Mouse (Mus musculus): Measurements from ENCODE around the gene Ncam2.
"Not testable (repeated sequence)": the region's sequence is repeated elsewhere in the genome, so short reads cannot be mapped to it uniquely, and the experiment has no call there.

Gene Ncam2

DNA sequence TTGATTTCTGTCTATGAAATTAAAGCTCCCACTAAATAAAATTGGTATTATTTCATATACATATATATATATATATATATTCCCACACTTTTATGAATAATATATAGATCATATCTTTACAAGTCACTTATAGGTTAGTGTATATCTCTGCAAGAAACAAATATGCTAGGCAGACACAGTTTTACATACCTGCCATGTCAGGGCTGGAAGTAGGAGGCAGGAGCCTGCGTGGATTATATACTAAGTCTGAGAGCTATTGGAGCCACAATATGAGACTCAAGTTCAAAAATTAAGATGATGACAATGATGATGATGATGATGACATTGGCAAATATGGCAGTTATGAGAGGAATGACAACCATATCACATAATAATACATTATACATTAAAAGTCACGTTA, 85.4 kb downstream of the Ncam2 start:
- DNase-seq (ENCODE audit: low read depth, low spot score): no peak

GRCm38 (mm10) chr16:81303806-81304205, 103.3 kb downstream of the Ncam2 start:
- DNase-seq (ENCODE audit: low read depth, low spot score): no peak

DNA sequence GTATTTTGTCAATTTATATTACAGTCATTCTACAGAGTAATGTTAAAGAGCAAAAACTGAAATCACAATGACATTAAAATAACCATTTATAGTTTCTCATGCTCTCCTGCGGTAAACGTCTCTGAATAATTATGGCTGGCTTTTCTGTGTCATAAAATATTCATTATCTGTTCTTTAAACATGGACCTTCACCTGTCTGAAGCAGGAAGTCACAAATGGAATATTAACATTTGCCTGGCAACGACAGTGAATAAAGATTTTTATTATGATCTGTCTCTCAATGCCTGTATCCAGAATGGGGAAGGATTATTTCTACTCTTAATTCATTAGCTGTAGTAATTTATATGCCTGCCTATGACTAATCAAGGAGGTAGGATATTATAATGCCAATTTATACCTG, 108.7 kb downstream of the Ncam2 start:
- DNase-seq (ENCODE audit: low read depth, low spot score): no peak

DNA sequence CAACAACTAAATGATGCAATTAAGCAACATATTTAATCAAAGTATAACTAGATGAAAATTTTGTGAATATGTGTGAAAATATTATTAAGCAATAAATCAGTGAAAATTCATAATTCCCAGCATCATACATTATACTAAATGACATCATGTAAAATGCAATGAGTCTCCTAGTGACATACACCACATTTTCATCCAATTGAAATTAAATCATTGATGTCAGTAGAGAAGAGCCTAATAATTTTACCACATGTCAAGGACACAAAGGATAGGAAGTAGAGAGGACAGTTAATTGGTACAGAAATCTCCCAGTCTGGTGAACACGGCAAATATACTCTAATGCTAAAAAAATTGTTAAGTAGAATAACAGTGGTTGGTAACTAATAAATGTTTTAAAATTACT, 118.5 kb downstream of the Ncam2 start:
- no peak for DNase-seq (ENCODE audit: low read depth, low spot score)

GRCm38 (mm10) chr16:81330539-81330938, 130.0 kb downstream of the Ncam2 start:
- DNase-seq (ENCODE audit: low read depth, low spot score): peak; percentile 24

GRCm38 (mm10) chr16:81365901-81366300, 165.4 kb downstream of the Ncam2 start:
- no peak for DNase-seq (ENCODE audit: low read depth, low spot score)

- DNase-seq (ENCODE audit: low read depth, low spot score): no peak
These were observed 173.7 kb downstream of the Ncam2 start for GRCm38 (mm10) chr16:81374234-81374633.

- no peak for DNase-seq (ENCODE audit: low read depth, low spot score)
These were observed 179.9 kb downstream of the Ncam2 start for GRCm38 (mm10) chr16:81380434-81380833.

DNA sequence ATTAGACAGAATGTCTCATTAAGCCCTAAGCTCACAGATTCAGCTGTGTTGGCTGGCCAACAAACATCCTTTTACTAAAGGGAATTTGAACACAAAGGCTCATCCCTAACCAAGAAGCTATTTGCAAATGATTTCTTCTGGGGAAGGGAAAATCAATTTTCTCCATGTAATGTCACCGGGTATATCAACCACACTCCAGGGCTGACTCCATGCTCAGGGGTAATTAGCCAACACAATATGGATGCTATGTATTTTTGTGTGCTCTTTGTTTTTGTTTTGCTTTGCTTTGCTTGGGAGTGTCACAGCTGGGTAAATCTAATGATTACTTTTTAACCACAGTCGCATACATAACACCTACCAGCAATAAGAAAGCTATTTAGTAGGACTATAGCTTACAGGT, 188.1 kb downstream of the Ncam2 start:
- no peak for DNase-seq (ENCODE audit: low read depth, low spot score)

- no peak for DNase-seq (ENCODE audit: low read depth, low spot score)
These were observed 234.1 kb downstream of the Ncam2 start for GRCm38 (mm10) chr16:81434559-81434958.

DNA sequence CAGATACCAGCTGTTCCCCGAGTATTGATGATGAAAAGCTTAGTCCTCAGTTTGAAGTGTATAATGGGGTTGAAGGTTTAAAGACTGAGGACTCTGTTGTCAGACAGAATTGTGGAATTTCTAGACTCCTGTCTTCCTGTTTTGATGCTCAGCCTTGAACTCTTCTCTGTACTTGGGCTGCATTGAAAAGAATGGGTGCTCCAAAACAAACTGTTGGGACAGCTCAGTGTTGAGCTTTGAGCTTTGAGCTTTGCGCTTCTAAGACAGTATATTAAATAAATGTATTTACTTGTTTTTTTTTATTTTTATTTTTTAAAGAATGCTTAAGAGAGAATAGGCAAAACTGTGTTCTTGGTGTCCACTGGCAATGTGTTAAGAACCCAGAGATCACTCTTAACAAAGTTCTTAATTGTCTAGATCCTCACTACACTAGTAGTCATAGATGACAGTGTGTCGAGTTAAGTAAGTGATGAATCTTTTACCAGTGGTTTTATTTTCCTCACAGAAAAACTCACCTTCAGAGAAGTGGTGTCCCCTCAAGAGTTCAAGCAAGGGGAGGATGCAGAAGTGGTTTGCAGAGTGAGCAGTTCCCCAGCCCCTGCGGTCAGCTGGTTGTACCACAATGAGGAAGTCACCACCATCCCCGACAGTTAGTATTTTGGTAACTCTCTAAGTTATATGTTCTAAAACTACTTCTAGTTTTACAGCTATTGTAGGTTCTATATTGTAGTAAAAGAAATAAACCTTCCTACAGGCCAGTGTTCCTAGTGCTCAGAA, 236.8 kb downstream of the Ncam2 start:
- no peak for DNase-seq (ENCODE audit: low read depth, low spot score)

- DNase-seq (ENCODE audit: low read depth, low spot score): no peak
These were observed 237.4 kb downstream of the Ncam2 start for GRCm38 (mm10) chr16:81437868-81438249.

DNA sequence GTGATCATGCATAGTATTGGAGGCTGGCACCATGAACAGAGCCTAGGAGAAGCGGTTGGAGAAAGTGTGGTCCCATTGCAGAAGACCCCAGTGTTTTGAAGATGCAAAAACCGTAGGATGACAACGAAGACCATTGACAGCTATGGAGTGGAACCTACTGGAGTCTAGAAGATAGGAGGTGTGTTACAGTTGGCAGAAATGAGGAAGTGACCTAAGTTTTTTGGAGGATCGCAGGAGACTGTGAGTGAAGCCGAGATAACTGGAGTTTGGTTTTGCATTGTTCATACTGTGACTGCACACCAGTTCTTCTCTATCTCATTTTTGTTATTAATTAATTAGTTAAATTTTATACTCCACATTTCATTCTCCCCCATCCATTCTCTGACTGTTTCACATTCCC, 250.4 kb downstream of the Ncam2 start:
- DNase-seq (ENCODE audit: low read depth, low spot score): no peak

DNA sequence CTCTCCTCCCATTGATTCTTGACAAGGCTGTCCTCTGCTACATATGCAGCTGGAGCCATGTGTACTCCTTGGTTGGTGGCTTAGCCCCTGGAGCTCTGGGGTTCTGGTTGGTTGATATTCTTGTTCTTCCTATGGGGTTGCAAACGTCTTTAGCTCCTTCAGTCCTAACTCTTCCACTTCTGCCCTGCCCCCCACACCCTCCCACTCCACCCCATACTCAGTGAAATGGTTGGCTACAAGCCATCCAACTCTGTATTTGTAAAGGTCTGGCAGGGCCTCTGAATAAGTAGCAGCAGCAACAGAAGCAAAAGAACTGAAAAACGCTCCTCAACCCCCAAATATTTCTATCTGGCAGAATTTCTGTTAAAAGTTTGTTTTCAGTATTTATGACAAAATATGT, 252.5 kb downstream of the Ncam2 start:
- DNase-seq (ENCODE audit: low read depth, low spot score): no peak

DNA sequence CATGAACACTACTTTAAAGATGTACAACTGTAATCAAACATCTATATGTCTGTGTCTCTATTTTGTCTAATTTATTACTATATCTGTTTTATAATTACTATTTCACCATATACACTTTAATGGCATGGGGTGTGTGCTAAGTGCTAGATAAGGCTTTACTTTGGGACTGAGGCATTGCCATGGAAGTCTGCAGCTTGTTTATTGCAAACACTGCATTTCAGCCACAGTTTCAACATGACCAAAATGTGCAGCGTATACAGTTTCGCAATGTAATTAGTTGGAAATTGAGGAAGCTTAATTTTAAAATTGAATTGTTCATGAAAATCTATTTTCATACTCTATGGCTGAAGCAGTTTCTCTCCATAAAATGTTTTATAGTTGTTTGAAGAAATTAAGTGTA, 254.0 kb downstream of the Ncam2 start:
- no peak for DNase-seq (ENCODE audit: low read depth, low spot score)

DNA sequence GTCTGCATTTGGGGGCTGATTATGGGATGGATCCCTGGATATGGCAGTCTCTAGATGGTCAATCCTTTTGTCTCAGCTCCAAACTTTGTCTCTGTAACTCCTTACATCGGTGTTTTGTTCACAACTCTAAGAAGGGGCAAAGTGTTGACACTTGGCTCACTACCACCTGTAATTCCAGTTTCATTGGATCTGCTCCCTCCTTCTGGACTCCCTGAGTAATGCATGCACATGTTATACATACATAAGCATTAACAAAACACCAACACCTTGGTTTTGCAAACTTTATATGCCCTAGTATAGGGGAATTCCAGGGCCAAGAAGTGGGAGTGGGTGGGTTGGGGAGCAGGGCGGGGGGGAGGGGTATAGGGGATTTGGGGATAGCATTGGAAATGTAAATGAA, 262.2 kb downstream of the Ncam2 start:
- not testable (repeated sequence) for DNase-seq (ENCODE audit: low read depth, low spot score)

DNA sequence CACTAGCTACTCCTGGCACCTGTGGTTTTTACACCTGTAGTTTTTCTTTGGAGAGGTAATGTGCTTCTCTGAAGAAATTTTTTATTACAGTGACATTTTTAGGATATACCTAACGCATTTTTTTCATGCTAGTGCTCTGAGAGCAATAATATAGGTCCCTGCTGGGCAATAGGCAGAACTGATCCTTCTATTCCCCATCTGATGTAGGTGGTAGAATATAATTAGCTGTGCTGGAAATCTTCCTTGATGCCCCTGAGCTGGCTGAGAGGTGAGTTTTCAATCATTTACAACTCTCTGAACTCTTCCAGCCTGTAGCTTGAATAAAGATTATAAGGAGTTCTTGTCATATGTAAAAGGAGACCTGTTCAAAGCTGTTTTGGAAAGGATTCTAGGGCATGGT, 272.4 kb downstream of the Ncam2 start:
- DNase-seq (ENCODE audit: low read depth, low spot score): no peak

DNA sequence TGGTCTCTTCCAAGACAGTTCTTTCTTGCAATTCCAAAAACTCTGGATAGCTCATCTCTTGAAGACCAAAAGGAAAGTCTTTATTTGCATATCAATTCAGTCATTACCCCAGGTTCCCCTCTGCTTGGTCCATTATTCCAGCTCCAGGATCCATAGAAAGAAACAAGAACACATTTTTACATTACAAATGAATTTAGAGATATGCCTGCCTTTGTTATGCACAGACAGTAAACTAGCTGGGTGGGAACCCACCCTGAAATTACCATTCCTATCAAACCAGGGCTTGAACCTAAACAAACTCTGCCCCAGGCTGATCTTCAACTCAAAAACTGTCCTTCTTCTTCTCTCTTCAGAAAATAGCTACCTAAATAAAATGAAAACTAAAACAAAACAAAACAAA, 280.6 kb downstream of the Ncam2 start:
- DNase-seq (ENCODE audit: low read depth, low spot score): no peak

DNA sequence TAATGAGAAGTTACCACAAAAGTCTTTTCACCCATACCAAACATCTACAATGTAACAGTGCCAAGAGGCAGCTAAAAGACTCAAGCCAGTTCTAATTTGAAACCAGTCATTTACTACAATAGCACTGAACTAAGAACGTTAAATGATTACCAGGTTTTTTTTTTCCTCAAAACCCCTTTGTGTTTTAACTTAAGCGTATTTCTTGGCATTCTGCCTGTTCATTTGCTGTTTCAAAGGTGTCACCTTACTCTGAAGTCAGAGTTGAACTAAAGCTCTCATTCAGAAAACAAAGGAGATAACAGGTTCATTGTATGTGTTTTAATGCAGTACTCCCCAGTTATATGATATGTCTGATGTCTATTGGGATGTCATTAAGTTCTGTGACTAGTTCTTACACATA, 295.6 kb downstream of the Ncam2 start:
- no peak for DNase-seq (ENCODE audit: low read depth, low spot score)

DNA sequence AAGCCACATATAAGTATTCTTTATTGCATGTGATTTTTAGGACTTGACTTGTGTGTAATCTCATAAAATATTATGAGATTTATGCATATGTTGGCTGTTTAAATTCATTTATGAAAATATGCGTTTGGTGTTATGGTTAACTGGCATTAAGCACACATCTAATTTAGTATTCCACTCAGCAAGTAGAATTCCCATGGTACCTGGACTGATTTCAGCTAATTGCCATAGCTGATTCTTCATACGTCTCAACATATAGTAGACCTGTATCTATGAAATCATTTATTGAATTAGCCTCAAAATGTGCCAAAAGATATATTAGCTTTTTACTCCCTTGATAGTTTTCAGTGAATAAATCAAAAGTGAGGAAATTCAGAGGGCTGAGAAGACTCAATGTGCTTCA, 302.1 kb downstream of the Ncam2 start:
- no peak for DNase-seq (ENCODE audit: low read depth, low spot score)

- DNase-seq (ENCODE audit: low read depth, low spot score): no peak
These were observed 335.7 kb downstream of the Ncam2 start for GRCm38 (mm10) chr16:81536230-81536629.

GRCm38 (mm10) chr16:81587565-81588107, 387.1 kb downstream of the Ncam2 start:
- no peak for DNase-seq (ENCODE audit: low read depth, low spot score)

GRCm38 (mm10) chr16:81623276-81623675, 422.8 kb downstream of the Ncam2 start:
- DNase-seq (ENCODE audit: low read depth, low spot score): no peak

DNA sequence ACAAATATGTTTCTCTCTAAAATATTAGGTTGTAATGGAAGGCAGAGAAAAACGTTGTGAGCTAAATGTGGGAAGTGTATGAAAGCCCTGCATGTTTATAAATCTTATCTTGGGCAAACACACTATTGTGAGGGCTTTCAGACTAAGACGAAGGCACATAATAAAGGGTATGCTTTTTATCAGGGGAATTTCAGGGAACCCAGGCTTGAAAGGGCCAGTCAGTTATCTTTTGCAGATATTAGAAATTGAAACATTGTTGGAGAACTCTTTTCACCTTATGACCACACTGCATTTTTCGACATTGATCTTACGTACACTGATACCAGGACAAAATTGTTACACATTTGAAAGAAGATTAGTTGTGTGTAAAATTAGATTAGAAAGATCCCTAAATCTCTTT, 423.3 kb downstream of the Ncam2 start:
- DNase-seq (ENCODE audit: low read depth, low spot score): no peak
